Mouse (Mus musculus) neural tube, embryonic 11.5 days (tissue): Measurements from ENCODE around the gene Capn5. TPM values are rescaled to one million over a fixed set of nuclear protein-coding genes. Genes with fewer than 3 reads are reported as not detected.

Experiments used
- ATAC-seq: fragments of 200-750 bp; cut with Nextera tagmentation; 2 replicates; pipeline ENCODE4 v1.8.0; 2017; ENCODE audit warnings: moderate number of reproducible peaks, mild to moderate bottlenecking, moderate TSS enrichment, moderate library complexity; ENCODE audit not compliant: insufficient read depth, low FRiP score, low TSS enrichment
- DNase-seq: peaks from one replicate; pipeline ENCODE4 v3.0.0-alpha.2; 2015; ENCODE audit warnings: low spot score
- H3K27ac ChIP-seq: fragments of 300-500 bp; sonication (generic); 2 replicates; pipeline ENCODE4 v1.5.1; 2014; ENCODE audit warnings: low read depth, mild to moderate bottlenecking, low read length
- H3K27me3 ChIP-seq: fragments of 300-500 bp; sonication (generic); 2 replicates; pipeline ENCODE4 v1.6.1; 2014; ENCODE audit warnings: mild to moderate bottlenecking, low read length, mixed read lengths; ENCODE audit not compliant: control insufficient read depth, insufficient read depth
- H3K36me3 ChIP-seq: fragments of 300-500 bp; sonication (generic); 2 replicates; pipeline ENCODE4 v1.6.1; 2014; ENCODE audit warnings: mild to moderate bottlenecking, low read length, moderate library complexity, mixed read lengths; ENCODE audit not compliant: control insufficient read depth, insufficient read depth
- H3K4me1 ChIP-seq: fragments of 300-500 bp; sonication (generic); 2 replicates; pipeline ENCODE4 v1.6.1; 2014; ENCODE audit warnings: low read length, mixed read lengths; ENCODE audit not compliant: control insufficient read depth, insufficient read depth
- H3K4me2 ChIP-seq: fragments of 300-500 bp; sonication (generic); 2 replicates; pipeline ENCODE4 v1.6.1; 2014; ENCODE audit warnings: low read depth, mild to moderate bottlenecking, moderate library complexity
- H3K4me3 ChIP-seq: fragments of 300-500 bp; sonication (generic); 2 replicates; pipeline ENCODE4 v1.5.1; 2014; ENCODE audit warnings: low read depth, low read length
- H3K9ac ChIP-seq: fragments of 300-500 bp; sonication (generic); 2 replicates; pipeline ENCODE4 v1.6.1; 2014; ENCODE audit warnings: mild to moderate bottlenecking, low read length
- H3K9me3 ChIP-seq: fragments of 300-500 bp; sonication (generic); 2 replicates; pipeline ENCODE4 v1.6.1; 2016; ENCODE audit warnings: low read length; ENCODE audit not compliant: control insufficient read depth
- WGBS: fragments of 180-500 bp; shearing (Covaris S2); extraction: QIAGEN DNeasy Blood & Tissue Kit; methylation state at CpG from one replicate; pipeline ENCODE4 v1.1.7; 2014; 5-methylcytosine and 5-hydroxymethylcytosine counted together
- polyA plus RNA-seq: library from polyadenylated mRNA; unstranded; fragments of >200 nt; fragmentation: Nextera tagmentation; extraction: Ambion mirVana; gene quantifications from 2 replicates; pipeline ENCODE4 v1.2.1, GENCODE M21; 2014

Gene Capn5
- polyA plus RNA-seq, 1 experiment from 2014 or later = 8.0 TPM

DNA sequence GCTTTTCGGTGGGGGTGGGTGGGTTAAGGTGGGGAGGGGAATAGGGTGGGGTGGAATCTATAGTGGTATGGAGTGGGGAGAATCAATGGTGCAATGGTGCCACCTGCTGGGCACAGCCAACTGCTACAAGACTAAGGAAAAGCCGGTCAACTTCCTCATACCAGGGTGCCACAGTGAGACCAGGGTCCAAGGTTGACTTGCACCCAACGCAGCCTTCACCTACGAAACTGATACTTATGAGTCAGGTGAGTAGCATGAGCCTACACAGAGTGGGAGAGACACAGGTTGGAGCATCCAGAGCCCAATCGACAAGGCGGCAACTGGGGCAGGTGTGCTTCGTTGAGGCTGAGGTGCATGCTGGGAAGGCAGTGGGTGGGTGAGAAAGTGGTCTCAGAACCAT is 57.7 kb downstream of the Capn5 start:
- H3K4me2 ChIP-seq = peak overlapping the region; percentile 39
- H3K9me3 ChIP-seq = no peaks in the 10 kb centered on the region
- no peaks in the 10 kb centered on the region for H3K36me3 ChIP-seq
- H3K4me1 ChIP-seq = no peaks in the 10 kb centered on the region
- DNase-seq = peak; percentile 76
- peak; percentile 52 for ATAC-seq
- H3K4me3 ChIP-seq = no peak overlapping the region
- no peak overlapping the region for H3K9ac ChIP-seq
- WGBS = 14% methylated on average over 7 of the region's 7 CpGs
- no peak overlapping the region for H3K27ac ChIP-seq
- H3K27me3 ChIP-seq = no peaks in the 10 kb centered on the region

DNA sequence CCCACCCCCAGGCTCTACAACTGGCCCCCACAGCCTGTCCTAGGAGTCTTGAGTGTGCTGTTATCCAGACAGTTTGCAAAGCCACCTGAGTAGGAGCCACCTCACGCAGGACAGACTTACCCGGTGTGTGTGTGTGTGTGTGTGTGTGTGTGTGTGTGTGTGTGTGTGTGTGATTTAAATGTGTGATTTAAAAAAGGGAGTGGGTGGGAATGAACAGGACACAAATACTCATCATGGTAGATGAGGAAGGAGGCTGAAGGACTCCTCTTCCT is 58.2 kb downstream of the Capn5 start:
- WGBS = 83% methylated on average over 2 of the region's 2 CpGs
- Histone ChIP-seq H3K36me3 (no peaks in the 10 kb centered on the region), H3K4me1 (no peaks in the 10 kb centered on the region), H3K27ac (no peak overlapping the region), H3K27me3 (no peaks in the 10 kb centered on the region), H3K4me3 (no peak overlapping the region), H3K4me2 (no peak overlapping the region), H3K9ac (no peak overlapping the region), H3K9me3 (no peaks in the 10 kb centered on the region)
- no peak for DNase-seq
- no peak for ATAC-seq

DNA sequence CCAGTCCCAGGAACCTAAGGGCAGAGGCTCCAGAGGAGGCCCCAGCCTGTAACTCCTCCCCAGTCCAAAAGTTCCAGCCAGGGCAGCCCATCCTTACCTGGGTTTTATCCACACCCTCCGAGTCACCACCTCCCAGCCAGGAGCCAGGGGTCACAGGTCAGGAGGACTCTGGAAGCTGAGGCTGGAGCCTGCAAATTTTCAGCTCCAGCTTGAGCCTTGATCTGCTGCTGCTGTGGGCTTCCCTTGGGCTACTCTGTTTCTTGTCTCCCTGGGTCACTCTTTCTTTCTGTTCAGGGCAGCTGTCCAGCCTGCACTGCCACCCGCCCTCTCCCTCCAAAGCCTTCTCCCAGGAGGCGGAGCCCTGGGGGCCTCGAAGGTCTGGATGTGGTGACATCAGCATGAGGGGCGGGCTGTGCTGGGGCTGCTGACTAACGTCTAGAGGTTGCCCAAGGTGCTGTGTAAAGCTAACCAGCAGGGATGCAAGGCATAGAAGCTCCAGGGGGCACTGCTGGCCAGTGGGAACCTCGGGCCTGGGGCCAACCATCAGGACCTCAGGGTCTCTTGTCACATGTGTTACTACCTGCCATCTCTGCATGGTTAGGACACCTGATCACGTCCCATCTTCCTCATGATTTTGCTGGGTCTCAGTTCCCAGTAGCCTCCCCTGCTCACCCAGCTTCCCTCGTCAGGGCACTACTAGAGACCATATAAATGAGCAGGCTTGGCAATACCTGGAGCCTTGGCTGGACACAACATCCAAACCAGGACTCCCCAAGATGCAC is 58.7 kb downstream of the Capn5 start, which contains the start of gene Myo7a:
Gene Myo7a (minus strand): TSS at position 346 of the 782 bp plus-strand sequence.
- H3K4me1 ChIP-seq = no peaks in the 10 kb centered on the region
- no peak within 1 kb of the TSS for H3K4me3 ChIP-seq
- DNase-seq (no peak), ATAC-seq (no peak)
- H3K4me2 ChIP-seq = peak within 1 kb of the TSS; percentile 39
- no peaks in the 10 kb centered on the region for H3K27me3 ChIP-seq
- no peak within 1 kb of the TSS for H3K9ac ChIP-seq
- H3K36me3 ChIP-seq = no peaks in the 10 kb centered on the region
- 29% methylated on average over 9 of the region's 9 CpGs for WGBS
- no peak within 1 kb of the TSS for H3K27ac ChIP-seq
- H3K9me3 ChIP-seq = no peaks in the 10 kb centered on the region

GRCm38 (mm10) chr7:98117012-98117660 is 60.9 kb downstream of the Capn5 start:
- H3K27ac ChIP-seq = no peak overlapping the region
- H3K9ac ChIP-seq = no peak overlapping the region

DNA sequence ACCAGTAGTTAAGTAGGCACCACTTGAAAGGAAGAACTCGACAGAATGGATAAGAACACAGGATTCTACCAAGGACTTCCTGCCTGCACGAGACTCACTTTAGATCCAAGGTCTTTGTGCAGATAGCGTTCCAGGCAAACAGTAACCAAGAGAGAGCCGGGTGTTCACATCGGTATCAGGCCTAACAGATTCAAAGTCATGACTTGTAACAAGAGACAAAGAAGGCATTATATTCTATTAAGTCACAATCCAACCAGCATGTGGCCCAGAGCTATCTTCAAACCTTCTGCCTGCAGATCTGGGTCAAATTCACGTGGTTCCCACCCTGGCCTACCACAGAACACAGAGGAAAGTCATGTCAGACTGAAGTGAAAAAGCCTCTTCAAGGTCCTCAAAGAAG is 63.4 kb downstream of the Capn5 start:
- ATAC-seq = no peak
- WGBS = 64% methylated on average over 6 of the region's 6 CpGs
- no peak for DNase-seq

More at GRCm38 (mm10) chr7:98117012-98117660, 60.9 kb downstream of the Capn5 start:
- no peak for DNase-seq
- no peak for ATAC-seq
- Histone ChIP-seq H3K9me3 (no peaks in the 10 kb centered on the region), H3K4me1 (no peaks in the 10 kb centered on the region), H3K4me3 (no peak overlapping the region), H3K4me2 (no peak overlapping the region), H3K27me3 (no peaks in the 10 kb centered on the region), H3K36me3 (no peaks in the 10 kb centered on the region)
- WGBS = 66% methylated on average over 11 of the region's 11 CpGs

GRCm38 (mm10) chr7:98111233-98111632 is 66.8 kb downstream of the Capn5 start:
- Histone ChIP-seq H3K27me3 (no peaks in the 10 kb centered on the region; the same call in 1 of the 2 replicates), H3K4me1 (no peaks in the 10 kb centered on the region), H3K9me3 (no peaks in the 10 kb centered on the region), H3K36me3 (no peaks in the 10 kb centered on the region), H3K9ac (peak overlapping the region; percentile 1; the same call in 1 of the 2 replicates), H3K4me2 (peak overlapping the region; percentile 38), H3K27ac (no peak overlapping the region), H3K4me3 (peak overlapping the region; percentile 3; the same call in 1 of the 2 replicates)
- DNase-seq (no peak), ATAC-seq (no peak)
- WGBS = 9% methylated on average over 25 of the region's 25 CpGs

More for the DNA sequence above, 63.4 kb downstream of the Capn5 start:
- Histone ChIP-seq H3K27me3 (no peaks in the 10 kb centered on the region), H3K9ac (no peak overlapping the region), H3K27ac (no peak overlapping the region), H3K4me1 (no peaks in the 10 kb centered on the region), H3K9me3 (no peaks in the 10 kb centered on the region), H3K4me3 (no peak overlapping the region), H3K4me2 (no peak overlapping the region), H3K36me3 (no peaks in the 10 kb centered on the region)

GRCm38 (mm10) chr7:98109771-98110170 is 68.3 kb downstream of the Capn5 start:
- H3K9me3 ChIP-seq = no peaks in the 10 kb centered on the region
- ATAC-seq = no peak
- no peaks in the 10 kb centered on the region for H3K4me1 ChIP-seq
- no peaks in the 10 kb centered on the region; the same call in 1 of the 2 replicates for H3K27me3 ChIP-seq
- H3K36me3 ChIP-seq = no peaks in the 10 kb centered on the region
- no peak for DNase-seq
- no peak overlapping the region for H3K27ac ChIP-seq
- H3K4me3 ChIP-seq = no peak overlapping the region
- 83% methylated on average over 4 of the region's 4 CpGs for WGBS
- no peak overlapping the region for H3K4me2 ChIP-seq
- H3K9ac ChIP-seq = no peak overlapping the region

- no peak overlapping the region for H3K27ac ChIP-seq
- H3K9ac ChIP-seq = no peak overlapping the region
- H3K36me3 ChIP-seq = no peaks in the 10 kb centered on the region
- DNase-seq (no peak), ATAC-seq (0 out of 2 replicates have a peak, but pooled peaks have one; percentile 27)
- no peaks in the 10 kb centered on the region for H3K9me3 ChIP-seq
- no peak overlapping the region for H3K4me3 ChIP-seq
- 87% methylated on average over 16 of the region's 16 CpGs for WGBS
- H3K4me1 ChIP-seq = no peaks in the 10 kb centered on the region
- no peak overlapping the region for H3K4me2 ChIP-seq
- no peaks in the 10 kb centered on the region; the same call in 1 of the 2 replicates for H3K27me3 ChIP-seq
These were observed 69.2 kb downstream of the Capn5 start for GRCm38 (mm10) chr7:98108636-98109430.
